Mouse (Mus musculus) v-Abl transformed pro-B cells (cell line): ENCODE measurements around the gene Gm2022.
"Not testable (repeated sequence)": the region's sequence is repeated elsewhere in the genome, so short reads cannot be mapped to it uniquely, and the experiment has no call there.

Experiments
- in situ Hi-C, 2 experiments: fragments of 400-800 bp; cut with MboI; formaldehyde crosslinking; loops; one replicate each; pipeline ENCODE4 v1.15.1; 2025; ENCODE audit not compliant: unreplicated experiment in 2 of 2

Gm2022 gene

DNA sequence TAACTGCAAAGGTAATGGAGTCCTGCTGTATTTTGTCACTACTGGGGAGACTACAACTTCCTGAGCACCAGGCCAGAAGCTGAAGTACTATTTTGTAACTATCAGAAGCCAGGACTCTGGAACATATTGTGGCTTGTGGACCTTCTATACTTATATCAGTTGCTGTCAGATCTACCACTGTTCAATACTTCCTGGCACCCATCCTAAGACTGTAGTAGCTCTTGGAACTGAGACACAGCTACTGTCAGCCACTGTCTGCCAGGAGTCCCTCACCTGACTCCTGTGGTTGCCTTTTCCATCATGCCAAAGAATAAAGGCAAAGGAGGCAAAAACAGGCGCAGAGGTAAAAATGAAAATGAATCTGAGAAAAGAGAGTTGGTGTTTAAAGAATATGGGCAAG, at the start of gene Gm2022:
Gene Gm2022, plus strand, starts transcription at position 301 of the 400 bp plus-strand sequence.
- in situ Hi-C loops: not testable (repeated sequence)

DNA sequence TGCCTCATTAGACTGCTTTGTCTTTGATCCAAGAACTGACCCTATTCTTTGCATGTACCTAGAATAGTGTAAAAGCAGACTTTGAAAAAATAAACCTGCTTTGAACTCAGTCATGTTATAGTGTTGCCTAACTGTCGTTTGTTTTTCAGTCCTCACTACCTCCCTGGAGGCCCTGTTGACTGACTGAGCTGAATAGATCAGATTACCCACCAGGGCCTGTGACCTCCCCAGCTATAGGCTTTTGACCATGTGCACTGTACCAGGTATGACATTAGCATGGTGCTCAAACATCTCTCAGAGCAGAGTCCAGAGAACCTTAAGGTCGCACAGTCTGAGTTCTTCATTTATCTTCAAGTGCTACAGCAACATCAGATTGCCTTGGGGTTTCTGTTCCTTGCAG, 44.5 kb upstream of the Gm2022 start:
- in situ Hi-C loops: not testable (repeated sequence)

DNA sequence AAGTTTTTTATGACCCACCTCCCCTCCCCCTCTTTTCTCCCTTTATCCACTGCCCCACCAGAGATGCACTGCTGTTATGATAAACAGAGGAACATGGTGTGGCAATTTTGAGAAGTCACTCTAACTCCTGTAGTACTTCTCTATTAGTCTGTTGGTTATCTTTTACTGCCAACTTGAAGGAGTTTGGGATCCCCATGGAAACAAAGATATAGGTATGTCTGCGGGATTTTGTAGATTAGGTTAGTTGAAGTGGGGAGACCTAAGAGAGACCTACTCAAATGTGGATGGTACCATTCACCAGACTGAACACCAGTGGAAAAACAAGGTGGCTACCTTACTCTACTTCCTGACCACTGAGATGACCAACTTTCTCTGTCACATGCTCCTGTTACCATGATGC, 39.1 kb upstream of the Gm2022 start:
- in situ Hi-C loops: not testable (repeated sequence)

DNA sequence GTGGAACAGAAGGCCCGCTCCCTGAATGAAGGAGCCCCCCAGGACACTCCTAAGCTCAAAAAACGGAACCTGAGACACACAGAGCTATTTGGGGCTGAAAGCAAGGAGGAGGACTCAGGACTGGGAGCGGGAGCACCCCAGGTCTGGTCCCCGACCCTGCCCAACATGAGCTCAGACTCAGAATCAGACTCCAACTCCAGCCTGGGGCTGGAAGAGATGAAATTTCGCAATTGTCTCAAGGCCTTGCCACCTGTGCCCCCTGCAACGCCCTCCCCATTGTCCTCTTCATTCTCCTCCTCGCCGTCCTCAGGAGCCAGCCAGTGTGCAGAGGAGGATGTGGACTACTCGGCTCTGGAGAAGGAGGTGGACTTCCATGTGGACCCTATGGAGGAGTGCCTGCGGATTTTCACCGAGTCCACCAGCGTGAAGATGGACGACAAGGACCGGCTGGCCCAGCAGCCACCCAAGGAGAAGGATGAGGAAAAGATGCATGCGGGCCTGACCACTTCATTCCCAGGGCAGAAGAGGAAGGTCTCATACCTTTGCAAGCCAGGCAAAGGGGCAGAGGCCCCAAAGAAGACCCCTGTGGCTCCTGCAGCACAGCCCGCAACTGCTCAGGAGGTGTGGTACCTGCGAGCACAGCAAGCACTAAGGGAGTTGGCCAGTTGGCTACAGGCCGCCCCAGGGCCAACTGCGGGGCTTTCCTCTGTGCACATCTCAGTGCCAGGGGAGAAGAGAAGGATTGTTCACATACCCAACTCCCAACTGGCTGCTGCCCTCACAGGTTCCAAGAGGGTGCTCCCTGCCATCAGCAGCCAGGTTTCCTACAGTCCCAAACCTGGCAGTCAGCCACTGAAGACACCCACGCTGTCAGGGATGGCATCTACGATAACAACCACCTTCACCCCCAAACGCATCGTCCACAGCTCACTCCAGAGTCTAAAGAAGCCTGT, 33.2 kb upstream of the Gm2022 start:
- in situ Hi-C loops: not testable (repeated sequence)

DNA sequence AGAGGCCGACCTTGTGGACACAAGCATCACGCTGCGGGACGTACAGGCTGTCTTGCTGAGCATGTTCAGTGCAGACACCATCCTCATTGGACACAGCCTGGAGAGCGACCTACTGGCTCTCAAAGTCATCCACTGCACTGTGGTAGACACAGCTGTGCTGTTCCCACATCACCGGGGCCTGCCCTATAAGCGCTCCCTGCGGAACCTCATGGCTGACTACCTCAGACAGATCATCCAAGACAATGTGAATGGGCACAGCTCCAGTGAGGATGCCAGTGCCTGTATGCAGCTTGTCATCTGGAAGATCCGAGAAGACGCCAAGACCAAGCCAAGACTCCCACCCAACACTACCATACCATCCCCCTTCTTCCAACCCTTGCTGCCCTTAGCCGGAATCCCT, 31.5 kb upstream of the Gm2022 start:
- in situ Hi-C loops: not testable (repeated sequence)

DNA sequence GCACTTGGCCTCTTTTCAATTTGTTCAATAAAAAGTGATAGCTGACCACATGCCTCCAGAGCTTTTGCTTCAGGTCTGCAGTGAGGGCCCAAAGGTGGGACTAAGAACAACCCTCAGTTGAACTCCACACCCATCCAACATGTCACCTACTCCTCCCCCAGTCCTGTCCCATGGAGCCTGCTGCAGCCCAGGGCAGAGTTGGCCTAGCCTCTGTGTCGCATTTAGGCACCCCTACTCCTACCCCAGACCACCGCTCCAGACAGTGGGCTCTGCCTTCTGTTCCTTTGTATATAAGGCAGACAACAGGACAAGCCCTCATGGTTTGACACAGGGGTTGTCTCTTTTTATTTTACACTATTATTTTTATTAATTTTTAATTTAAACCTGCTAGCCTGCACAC, 31.1 kb upstream of the Gm2022 start:
- in situ Hi-C loops: not testable (repeated sequence)

DNA sequence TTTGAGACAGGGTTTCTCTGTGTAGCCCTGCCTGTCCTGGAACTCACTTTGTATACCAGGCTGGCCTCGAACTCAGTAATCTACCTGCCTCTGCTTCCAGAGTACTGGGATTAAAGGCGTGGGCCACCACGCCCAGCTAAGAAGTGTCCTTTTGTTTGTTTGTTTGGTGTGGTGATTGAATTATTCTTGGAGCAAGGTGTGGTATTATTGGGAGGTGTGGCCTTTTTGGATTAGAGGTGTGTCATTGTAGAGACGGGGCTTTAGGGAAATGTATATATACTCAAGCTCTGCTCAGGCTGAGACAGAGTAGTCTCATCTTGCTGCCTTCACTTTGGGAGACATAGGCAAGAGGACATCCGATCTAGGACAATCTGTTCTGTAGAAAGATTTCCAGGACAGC, 21.4 kb upstream of the Gm2022 start, which contains the start of gene Gm2016:
Gene Gm2016, plus strand, starts transcription at position 301 of the 400 bp plus-strand sequence.
- in situ Hi-C loops: not testable (repeated sequence)

DNA sequence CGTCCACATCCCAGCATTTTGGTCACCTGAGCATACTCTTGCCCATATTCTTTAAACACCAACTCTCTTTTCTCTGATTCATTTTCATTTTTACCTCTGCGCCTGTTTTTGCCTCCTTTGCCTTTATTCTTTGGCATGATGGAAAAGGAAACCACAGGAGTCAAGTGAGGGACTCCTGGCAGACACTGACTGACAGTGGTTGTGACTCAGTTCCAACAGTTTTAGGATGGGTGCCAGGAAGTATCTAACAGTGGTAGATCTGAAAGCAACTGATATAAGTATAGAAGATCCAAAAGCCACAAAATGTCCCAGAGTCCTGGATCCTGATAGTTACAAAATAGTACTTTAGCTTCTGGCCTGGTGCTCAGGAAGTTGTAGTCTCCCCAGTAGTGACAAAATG, 24.6 kb downstream of the Gm2022 start, which contains the start of gene Gm2035:
Gene Gm2035, minus strand, starts transcription at position 137 of the 400 bp plus-strand sequence.
- in situ Hi-C loops: not testable (repeated sequence)
